30 mouse cellular contexts compared by ENCODE assay signal in the genomic region with DNA sequence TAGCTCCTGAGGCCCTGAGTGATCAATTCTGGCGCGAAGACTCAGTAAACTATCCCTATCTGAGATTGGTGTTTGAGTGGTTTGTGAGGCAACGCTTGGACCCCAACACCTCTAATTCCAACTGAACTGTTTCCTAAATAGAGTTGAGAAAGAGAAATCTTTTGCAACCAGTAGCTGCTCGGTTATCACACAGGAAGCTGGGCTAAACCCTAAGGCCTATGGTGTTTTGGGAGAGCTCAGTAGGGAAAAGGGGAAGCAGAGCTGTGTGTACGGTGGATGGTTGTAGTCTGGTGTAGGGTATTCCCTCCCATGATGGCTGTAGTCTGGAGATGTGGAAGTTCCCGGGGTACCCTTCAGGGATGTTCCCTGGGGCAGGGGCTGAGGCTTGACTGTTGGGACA. TPM values are rescaled to one million over a fixed set of nuclear protein-coding genes. Genes with fewer than 3 reads are reported as not detected.
DNase-seq lines count a peak whose midpoint lies in the region; ATAC-seq and TF ChIP-seq lines count a peak whose summit lies in the region.
"Had no signal": no experiment of that assay in that cellular context is flagged by ENCODE, and none has a peak within 500 bp of the region (broad histone marks: within the 10 kb centered on the region; RNA-seq: fewer than 3 reads in every experiment).

No protein-coding gene starts in this region.

- H3K4me3 ChIP-seq in bone marrow, adult 2 months (replicated peaks; ENCODE audit: control insufficient read depth, low read depth, low read length) = no peak overlapping the region
- H3K4me3 ChIP-seq in midbrain, postnatal 0 days (ENCODE audit: low read depth, low read length) = no peak overlapping the region
- H3K4me3 ChIP-seq: embryonic facial prominence, embryonic 10.5 days; embryonic facial prominence, embryonic 13.5 days; erythroblast, embryonic 14.5 days; forebrain, embryonic 12.5 days; forebrain, embryonic 15.5 days; heart, embryonic 12.5 days; heart, embryonic 15.5 days; hindbrain, embryonic 12.5 days; hindbrain, embryonic 15.5 days had no signal

- peak; percentile 81 for DNase-seq in 416B (ENCODE audit: low read depth)
- DNase-seq in midbrain, postnatal 0 days (ENCODE audit: low spot score) = no peak
- DNase-seq in urinary bladder, adult 2 months (ENCODE audit: low spot score) = no peak
- DNase-seq in embryo, embryonic 11 days = no peak
- DNase-seq: adrenal gland, adult 8-10 months; adrenal gland, postnatal 25 days; B cell, adult 2 months; cerebellum, adult 18-20 months; cerebellum, adult 9-10 months; cerebellum, postnatal 14 days; gastrocnemius, postnatal 36 days; heart, adult 18-20 months; heart, postnatal 14 days; heart, postnatal 4 days had no signal

- WGBS in bone marrow, adult 2 months = 17% methylated on average over 6 of the region's 6 CpGs
- WGBS in midbrain, postnatal 0 days = 92% methylated on average over 6 of the region's 6 CpGs

- no peak overlapping the region for H3K9ac ChIP-seq in midbrain, postnatal 0 days (replicated peaks; ENCODE audit: low read length, poor library complexity, severe bottlenecking)
- H3K9ac ChIP-seq: embryonic facial prominence, embryonic 13.5 days; forebrain, embryonic 12.5 days; forebrain, embryonic 15.5 days; heart, embryonic 12.5 days; heart, embryonic 15.5 days; hindbrain, embryonic 12.5 days; hindbrain, embryonic 15.5 days had no signal

- H3K27me3 ChIP-seq in midbrain, postnatal 0 days (ENCODE audit: insufficient read depth, low read length) = no peaks in the 10 kb centered on the region
- H3K27me3 ChIP-seq: embryonic facial prominence, embryonic 13.5 days; forebrain, embryonic 15.5 days; hindbrain, embryonic 12.5 days; hindbrain, embryonic 15.5 days had no signal

- no peak for TF ChIP-seq CTCF in bone marrow, adult 2 months (IDR thresholded peaks at IDR 0.05; ENCODE audit: control insufficient read depth, insufficient read depth, low read length)
- no peak for TF ChIP-seq CTCF in midbrain, postnatal 0 days (IDR thresholded peaks at IDR 0.05)

- peaks cover 9% of the 10 kb centered on the region for H3K36me3 ChIP-seq in midbrain, postnatal 0 days (ENCODE audit: insufficient read depth, low read length)
- H3K36me3 ChIP-seq: embryonic facial prominence, embryonic 10.5 days; embryonic facial prominence, embryonic 13.5 days; heart, embryonic 12.5 days; heart, embryonic 15.5 days had no signal

- H3K4me1 ChIP-seq in bone marrow, adult 2 months (ENCODE audit: control insufficient read depth, insufficient read depth, low read length) = peaks cover 4% of the 10 kb centered on the region; the same call in 1 of the 2 replicates
- no peaks in the 10 kb centered on the region for H3K4me1 ChIP-seq in midbrain, postnatal 0 days (ENCODE audit: insufficient read depth, low read length)
- H3K4me1 ChIP-seq: embryonic facial prominence, embryonic 13.5 days; forebrain, embryonic 12.5 days; forebrain, embryonic 15.5 days; heart, embryonic 15.5 days; hindbrain, embryonic 12.5 days; hindbrain, embryonic 15.5 days had no signal

- H3K27ac ChIP-seq in bone marrow, adult 2 months (ENCODE audit: control insufficient read depth, insufficient read depth, low read depth, low read length, poor library complexity) = peak overlapping the region; percentile 16; the same call in 1 of the 2 replicates
- no peak overlapping the region for H3K27ac ChIP-seq in midbrain, postnatal 0 days (ENCODE audit: low read depth, low read length)
- H3K27ac ChIP-seq: embryonic facial prominence, embryonic 10.5 days; embryonic facial prominence, embryonic 13.5 days; forebrain, embryonic 12.5 days; forebrain, embryonic 15.5 days; heart, embryonic 15.5 days; hindbrain, embryonic 12.5 days; hindbrain, embryonic 15.5 days had no signal

- TF ChIP-seq POLR2A in bone marrow, adult 2 months (IDR thresholded peaks at IDR 0.05; ENCODE audit: borderline replicate concordance, control insufficient read depth, low read depth, low read length) = no peak

- ATAC-seq in hematopoietic stem cell, adult 5-6 weeks (replicated peaks in 1 of 2; ENCODE audit: insufficient read depth in 1 of 2, low FRiP score in 2 of 2, low TSS enrichment in 1 of 2, low read depth in 1 of 2, poor library complexity in 2 of 2, severe bottlenecking in 2 of 2) = peak; percentile 42 to 55; a peak in 2 of 4 replicates
- 0 out of 2 replicates have a peak, but pooled peaks have one; percentile 37 for ATAC-seq in monocyte, adult 5-6 weeks (replicated peaks; ENCODE audit: insufficient number of reproducible peaks, low FRiP score, low TSS enrichment, poor library complexity, severe bottlenecking)
- no peak for ATAC-seq in midbrain, postnatal 0 days (ENCODE audit: low FRiP score)
- ATAC-seq: activated CD4-positive, CD25-positive, alpha-beta regulatory T cell, adult 4 months; forebrain, embryonic 15.5 days had no signal

- H3K9me3 ChIP-seq in midbrain, postnatal 0 days (ENCODE audit: low read length) = no peaks in the 10 kb centered on the region
- H3K9me3 ChIP-seq: embryonic facial prominence, embryonic 10.5 days; embryonic facial prominence, embryonic 13.5 days; forebrain, embryonic 12.5 days; forebrain, embryonic 15.5 days; G1E; heart, embryonic 12.5 days; heart, embryonic 15.5 days; hindbrain, embryonic 12.5 days; hindbrain, embryonic 15.5 days had no signal

- H3K4me2 ChIP-seq in midbrain, postnatal 0 days (ENCODE audit: low read depth, low read length, poor library complexity, severe bottlenecking) = no peak overlapping the region
- H3K4me2 ChIP-seq: embryonic facial prominence, embryonic 13.5 days; forebrain, embryonic 12.5 days; forebrain, embryonic 15.5 days; heart, embryonic 12.5 days; heart, embryonic 15.5 days; hindbrain, embryonic 12.5 days; hindbrain, embryonic 15.5 days had no signal

RNA-seq across cellular contexts. Expression of a gene that starts 3.3 kb away (rescaled TPM):
- polyA plus RNA-seq in bone marrow, adult 2 months (2011; ENCODE audit: insufficient read depth, insufficient read length, low replicate concordance, missing spikeins) = 330 and 630 TPM in 2 replicates
- total RNA-seq in hematopoietic stem cell, adult 5-6 weeks (2017) = 288 and 568 TPM in 2 replicates
- not detected in 3 replicates for total RNA-seq in monocyte, adult 5-6 weeks (2017)
- total RNA-seq in midbrain, postnatal 0 days (2014; rRNA removed) = 0.19 TPM in 1 of 2 replicates, not detected in the other
- polyA plus RNA-seq in midbrain, postnatal 0 days (2015; fragmentation: Nextera tagmentation; extraction: Ambion mirVana) = 0.20 TPM in 1 of 2 replicates, not detected in the other
- 0.46 and 1.1 TPM in 2 replicates for polyA plus RNA-seq in urinary bladder, adult 2 months (2012; rRNA removed)
- total RNA-seq: adrenal gland, adult 8-10 months; adrenal gland, postnatal 25 days; CH12.LX; gastrocnemius, adult 8-10 months; gastrocnemius, postnatal 36 days; heart, adult 18-20 months had no signal
- polyA plus RNA-seq: activated CD4-positive, CD25-positive, alpha-beta regulatory T cell, adult 4 months had no signal

RNA-seq across cellular contexts. Expression of a gene that starts 29.7 kb away (rescaled TPM):
- 18.0 and 50.9 TPM in 2 replicates for polyA plus RNA-seq in bone marrow, adult 2 months (2011; ENCODE audit: insufficient read depth, insufficient read length, low replicate concordance, missing spikeins)
- total RNA-seq in hematopoietic stem cell, adult 5-6 weeks (2017) = 6.8 and 7.7 TPM in 2 replicates
- total RNA-seq in monocyte, adult 5-6 weeks (2017) = 4.3 to 7.3 TPM (median 5.4 TPM) in 3 replicates
- total RNA-seq in midbrain, postnatal 0 days (2014; rRNA removed) = 206 and 215 TPM in 2 replicates
- polyA plus RNA-seq in midbrain, postnatal 0 days (2015; fragmentation: Nextera tagmentation; extraction: Ambion mirVana) = 47.3 and 57.8 TPM in 2 replicates
- 9.7 and 11.4 TPM in 2 replicates for polyA plus RNA-seq in urinary bladder, adult 2 months (2012; rRNA removed)
- total RNA-seq: gastrocnemius, adult 8-10 months had no signal

RNA-seq across cellular contexts. Expression of a gene that starts 38.0 kb away (rescaled TPM):
- polyA plus RNA-seq in bone marrow, adult 2 months (2011; ENCODE audit: insufficient read depth, insufficient read length, low replicate concordance, missing spikeins) = not detected in 2 replicates
- not detected in 2 replicates for total RNA-seq in hematopoietic stem cell, adult 5-6 weeks (2017)
- not detected in 3 replicates for total RNA-seq in monocyte, adult 5-6 weeks (2017)
- 1.5 and 2.5 TPM in 2 replicates for total RNA-seq in midbrain, postnatal 0 days (2014; rRNA removed)
- polyA plus RNA-seq in midbrain, postnatal 0 days (2015; fragmentation: Nextera tagmentation; extraction: Ambion mirVana) = 3.8 and 4.0 TPM in 2 replicates
- polyA plus RNA-seq in urinary bladder, adult 2 months (2012; rRNA removed) = not detected in 2 replicates
- total RNA-seq: adrenal gland, adult 8-10 months; adrenal gland, postnatal 25 days; CH12.LX; G1E; gastrocnemius, adult 8-10 months; gastrocnemius, postnatal 36 days; heart, adult 18-20 months; heart, postnatal 4 days had no signal
- polyA plus RNA-seq: activated CD4-positive, CD25-positive, alpha-beta regulatory T cell, adult 4 months; erythroblast, embryonic 14.5 days; G1E; heart, embryonic 12.5 days had no signal

RNA-seq across cellular contexts. Expression of a gene that starts 52.7 kb away (rescaled TPM):
- polyA plus RNA-seq in bone marrow, adult 2 months (2011; ENCODE audit: insufficient read depth, insufficient read length, low replicate concordance, missing spikeins) = 38.9 and 127 TPM in 2 replicates
- 61.7 and 69.9 TPM in 2 replicates for total RNA-seq in hematopoietic stem cell, adult 5-6 weeks (2017)
- 123 to 169 TPM (median 136 TPM) in 3 replicates for total RNA-seq in monocyte, adult 5-6 weeks (2017)
- total RNA-seq in midbrain, postnatal 0 days (2014; rRNA removed) = 47.8 and 55.4 TPM in 2 replicates
- 122 and 128 TPM in 2 replicates for polyA plus RNA-seq in midbrain, postnatal 0 days (2015; fragmentation: Nextera tagmentation; extraction: Ambion mirVana)
- polyA plus RNA-seq in urinary bladder, adult 2 months (2012; rRNA removed) = 94.2 and 98.4 TPM in 2 replicates

Comparison
In these comparisons a context has a peak if more than half of its experiments do, and no peak if none do; other contexts are left out.
1. RNA of a gene that starts 3.3 kb away (total RNA-seq): 288 to 568 TPM in hematopoietic stem cell, adult 5-6 weeks; not detected in monocyte, adult 5-6 weeks and 0.19 TPM in midbrain, postnatal 0 days; every median in the first group is over 100 times any median in the second.
2. RNA of a gene that starts 29.7 kb away (total RNA-seq): 206 to 215 TPM in midbrain, postnatal 0 days; 6.8 to 7.7 TPM in hematopoietic stem cell, adult 5-6 weeks and 4.3 to 7.3 TPM in monocyte, adult 5-6 weeks; every median in the first group is over 10 times any median in the second.